Mouse (Mus musculus) A20 (cell line): ENCODE measurements around the gene Slc35b1.

Source experiments
- DNase-seq: peaks from one replicate; pipeline ENCODE4 v3.0.0-alpha.2; 2011; ENCODE audit warnings: low read depth, low spot score

Gene Slc35b1

GRCm38 (mm10) chr11:95384319-95384972 lies at the start of gene Slc35b1:
Slc35b1 (plus strand) TSS chr11:95384692.
- peak; percentile 100 for DNase-seq

- peak; percentile 96 for DNase-seq
Observed at GRCm38 (mm10) chr11:95336568-95337128, 47.8 kb upstream of the Slc35b1 start, which contains the start of gene Fam117a. Fam117a (plus strand) TSS chr11:95337018.

DNA sequence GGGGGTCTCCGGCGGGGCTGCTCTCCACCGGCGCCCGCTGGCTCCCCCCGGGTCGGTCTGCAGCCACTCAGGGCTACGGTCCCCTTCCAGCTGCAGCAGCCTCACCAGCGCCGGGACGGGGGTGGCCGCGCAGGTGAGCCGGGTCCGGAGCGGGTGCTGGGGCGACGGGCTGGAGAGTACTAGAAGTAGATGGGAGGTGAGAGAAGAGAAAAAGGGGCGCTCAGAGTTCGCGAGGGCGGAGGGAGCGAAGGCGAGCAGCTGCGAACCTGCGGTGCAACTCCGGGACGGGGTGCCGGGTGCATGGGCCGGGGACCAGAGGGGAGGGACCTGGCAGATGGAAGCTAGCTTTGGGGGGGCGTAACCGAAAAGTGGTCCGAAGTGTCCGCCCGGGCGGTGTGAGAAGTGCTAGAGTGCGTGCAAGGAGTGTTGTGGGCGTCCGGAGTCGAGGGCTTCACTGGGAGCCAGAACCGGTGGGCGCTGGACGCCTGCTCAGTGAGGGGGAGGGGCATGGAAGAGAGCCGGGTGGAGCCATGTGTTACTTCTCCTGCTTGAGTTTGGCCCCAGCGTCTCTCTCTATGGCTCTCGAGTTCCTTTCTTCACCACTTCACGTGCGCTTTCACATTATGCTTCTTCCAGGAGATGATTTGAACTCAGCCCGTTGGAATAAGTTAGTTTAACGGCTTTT lies 47.2 kb upstream of the Slc35b1 start:
- peak; percentile 83 for DNase-seq

- no peak for DNase-seq
Observed at GRCm38 (mm10) chr11:95337846-95338342, 46.6 kb upstream of the Slc35b1 start.

DNA sequence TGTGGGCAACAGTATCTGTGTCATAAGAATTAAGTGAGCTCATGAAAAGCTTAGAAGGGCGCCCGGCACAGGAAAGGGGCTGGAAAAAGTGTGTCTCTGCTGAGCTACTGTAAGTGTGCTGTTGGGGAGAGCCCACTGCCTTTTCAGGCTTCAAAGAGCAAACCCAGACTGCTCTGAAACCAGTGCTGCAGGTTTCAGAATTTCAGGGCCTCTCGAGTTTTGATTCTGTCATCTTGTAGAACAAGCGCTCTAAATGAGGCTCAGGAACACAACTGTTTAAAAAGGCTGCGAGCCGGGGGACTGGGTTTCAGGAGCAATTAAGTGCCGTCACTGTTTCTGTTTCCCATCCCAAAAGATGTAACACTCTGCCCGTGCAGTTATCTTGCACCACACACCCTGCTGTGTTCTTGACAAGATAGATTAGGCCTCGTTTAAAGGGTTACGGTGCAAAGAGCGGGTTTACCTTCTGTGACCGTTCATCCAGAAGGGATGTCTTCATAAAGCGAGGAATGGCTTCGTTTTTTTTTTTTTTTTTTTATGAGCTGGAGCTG lies 44.9 kb upstream of the Slc35b1 start:
- no peak for DNase-seq

- DNase-seq: no peak
Observed at GRCm38 (mm10) chr11:95340259-95340658, 44.2 kb upstream of the Slc35b1 start.

GRCm38 (mm10) chr11:95340664-95341063 lies 43.8 kb upstream of the Slc35b1 start:
- peak; percentile 81 for DNase-seq

GRCm38 (mm10) chr11:95343180-95343579 lies 41.3 kb upstream of the Slc35b1 start:
- no peak for DNase-seq

DNA sequence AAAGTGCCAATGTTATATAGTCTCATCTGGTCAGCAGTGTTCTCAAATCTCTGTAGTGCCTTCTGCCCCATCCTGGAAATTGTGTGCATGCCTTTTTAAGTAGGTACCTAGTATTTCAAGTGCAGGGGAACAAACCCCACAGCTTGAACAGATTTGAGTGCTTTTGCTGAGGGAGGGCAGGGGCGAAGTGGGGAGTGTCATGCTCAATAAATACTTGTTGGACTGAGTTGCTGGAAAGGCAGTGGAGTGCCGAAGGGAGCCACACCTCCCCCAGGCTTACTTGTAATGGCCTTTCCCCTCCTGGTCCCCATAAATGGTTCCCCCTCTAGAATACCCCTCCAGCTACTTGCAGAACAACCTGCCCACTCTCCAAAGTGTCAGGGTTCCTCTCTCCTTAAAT lies 40.3 kb upstream of the Slc35b1 start:
- DNase-seq: no peak

DNA sequence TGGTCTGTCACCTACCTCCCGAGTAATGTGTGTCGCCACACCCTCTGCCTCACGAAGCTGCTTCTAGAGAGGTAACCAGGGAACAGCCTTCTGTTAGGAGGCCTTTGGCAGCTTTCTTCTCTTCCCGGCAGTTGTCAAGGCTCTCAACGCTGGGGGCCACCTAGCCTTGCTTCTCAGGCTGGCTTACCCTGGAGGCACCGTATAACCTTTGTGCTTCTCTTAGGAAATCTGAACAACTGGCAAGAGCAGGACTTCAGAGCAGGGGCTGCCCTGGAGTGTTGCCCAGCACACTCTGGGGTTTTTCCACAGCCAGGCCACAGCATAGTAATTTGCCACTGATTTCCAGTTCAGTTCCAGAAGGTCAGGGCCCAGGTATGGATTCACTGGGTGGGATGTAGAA lies 34.2 kb upstream of the Slc35b1 start:
- DNase-seq: no peak

DNA sequence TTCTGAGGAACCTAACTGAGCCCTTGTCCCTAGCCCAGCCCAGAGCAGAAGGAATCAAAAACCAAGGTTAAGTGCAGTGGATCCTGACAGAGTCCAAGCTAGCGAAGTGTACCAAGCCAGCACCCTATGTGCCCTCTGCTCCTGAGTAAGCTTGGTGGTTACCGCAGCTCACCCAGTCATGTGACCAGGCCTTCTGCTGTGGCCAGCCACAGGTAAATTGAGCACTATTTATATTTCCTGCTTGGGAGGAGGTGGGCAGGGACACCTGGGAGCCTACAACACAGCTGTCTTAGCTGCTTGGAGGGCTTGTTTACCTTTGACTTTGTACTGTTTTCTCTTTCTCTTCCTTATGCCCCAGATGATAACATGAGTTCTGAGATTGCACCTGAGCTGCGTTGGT lies 33.5 kb upstream of the Slc35b1 start:
- peak; percentile 80 for DNase-seq

GRCm38 (mm10) chr11:95352686-95353085 lies 31.8 kb upstream of the Slc35b1 start:
- no peak for DNase-seq

GRCm38 (mm10) chr11:95353226-95353625 lies 31.3 kb upstream of the Slc35b1 start:
- no peak for DNase-seq

DNA sequence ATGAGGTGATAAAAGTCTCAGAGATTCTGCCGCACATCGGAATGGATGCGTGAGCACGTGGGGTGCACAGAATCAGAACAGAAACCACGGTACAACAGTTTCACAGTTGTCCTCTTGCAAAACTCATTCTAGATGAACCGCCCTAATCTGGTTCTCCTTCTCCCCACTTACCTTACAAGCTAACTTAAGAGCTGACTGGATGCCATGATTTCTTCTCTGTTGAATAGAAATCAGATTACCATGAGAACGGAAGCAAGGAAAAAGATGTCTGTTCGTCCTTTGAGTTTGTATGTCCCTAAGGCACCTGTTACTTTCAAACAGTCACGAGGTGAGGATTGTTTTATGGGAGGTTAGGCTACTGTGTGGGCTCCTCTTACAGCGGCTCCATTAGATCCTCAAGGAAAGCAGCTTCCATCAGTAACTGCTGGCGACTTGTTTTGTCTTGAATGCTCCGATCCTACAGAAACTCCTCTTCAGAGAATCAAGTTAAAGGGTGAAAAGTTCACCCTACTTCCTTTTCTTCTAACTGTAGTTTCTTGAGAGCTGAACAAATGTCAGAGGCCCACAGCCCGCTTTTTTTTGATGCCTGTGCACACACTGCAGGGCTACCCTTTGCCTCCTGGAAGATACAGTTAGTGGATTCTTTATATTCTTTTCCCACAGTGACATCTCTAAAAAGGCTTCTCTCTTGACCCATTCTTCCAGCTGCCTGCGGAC lies 30.1 kb upstream of the Slc35b1 start:
- peak; percentile 57 for DNase-seq

DNA sequence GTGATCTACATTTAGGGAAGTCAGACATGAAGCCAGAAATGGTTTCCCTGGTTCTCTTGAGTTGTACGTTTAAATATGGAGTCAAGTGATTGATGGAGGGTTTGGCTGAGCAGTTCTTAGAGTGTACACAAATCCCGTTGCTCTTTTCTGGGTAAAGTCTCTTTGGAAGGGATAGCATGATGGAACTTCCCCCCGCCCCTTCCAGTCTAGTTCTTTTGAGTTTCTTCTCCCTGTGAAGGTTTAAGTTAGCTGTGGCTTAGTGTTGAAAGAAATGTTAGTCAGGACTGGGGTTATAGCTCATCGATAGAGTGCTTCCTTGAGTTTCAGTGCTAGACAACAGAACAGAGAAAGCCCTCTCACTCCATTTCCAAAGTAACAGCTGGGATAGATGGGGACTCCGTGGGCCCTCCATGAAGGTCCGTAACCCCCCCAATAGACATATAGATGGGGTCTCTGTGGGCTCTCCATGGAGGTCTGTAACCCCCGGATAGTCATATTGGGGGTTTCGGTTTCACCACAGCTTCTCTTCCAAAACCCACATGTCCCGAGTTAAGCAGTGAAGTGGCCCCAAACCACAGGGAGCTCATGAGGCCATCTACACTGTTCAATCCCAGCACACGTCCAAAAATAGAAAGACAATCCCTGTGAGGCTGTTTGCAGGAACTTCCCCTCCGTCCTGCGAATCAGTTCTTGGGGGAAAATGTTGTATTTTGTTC lies 29.4 kb upstream of the Slc35b1 start:
- DNase-seq: no peak

- no peak for DNase-seq
Observed at GRCm38 (mm10) chr11:95355661-95356011, 28.9 kb upstream of the Slc35b1 start.

DNA sequence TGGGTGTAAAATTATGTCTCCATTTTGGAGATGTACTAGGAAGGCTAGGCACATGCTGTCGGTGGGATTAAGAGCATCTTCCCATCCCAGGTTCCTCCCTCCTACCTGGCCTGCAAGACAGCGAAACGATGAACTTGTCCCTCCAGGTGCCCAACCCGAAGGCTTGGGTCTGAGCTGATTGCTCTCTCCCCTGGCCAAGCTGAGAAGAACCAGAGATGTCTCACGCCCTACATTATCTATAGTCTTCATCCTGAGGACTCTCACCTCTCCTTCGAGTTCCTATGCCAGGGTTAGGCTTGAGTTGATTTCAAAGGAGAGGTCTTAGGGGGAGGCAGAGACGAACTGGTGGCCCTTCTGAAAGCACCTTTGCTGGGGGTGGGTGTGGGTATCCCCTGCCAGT lies 28.5 kb upstream of the Slc35b1 start:
- DNase-seq: no peak

DNA sequence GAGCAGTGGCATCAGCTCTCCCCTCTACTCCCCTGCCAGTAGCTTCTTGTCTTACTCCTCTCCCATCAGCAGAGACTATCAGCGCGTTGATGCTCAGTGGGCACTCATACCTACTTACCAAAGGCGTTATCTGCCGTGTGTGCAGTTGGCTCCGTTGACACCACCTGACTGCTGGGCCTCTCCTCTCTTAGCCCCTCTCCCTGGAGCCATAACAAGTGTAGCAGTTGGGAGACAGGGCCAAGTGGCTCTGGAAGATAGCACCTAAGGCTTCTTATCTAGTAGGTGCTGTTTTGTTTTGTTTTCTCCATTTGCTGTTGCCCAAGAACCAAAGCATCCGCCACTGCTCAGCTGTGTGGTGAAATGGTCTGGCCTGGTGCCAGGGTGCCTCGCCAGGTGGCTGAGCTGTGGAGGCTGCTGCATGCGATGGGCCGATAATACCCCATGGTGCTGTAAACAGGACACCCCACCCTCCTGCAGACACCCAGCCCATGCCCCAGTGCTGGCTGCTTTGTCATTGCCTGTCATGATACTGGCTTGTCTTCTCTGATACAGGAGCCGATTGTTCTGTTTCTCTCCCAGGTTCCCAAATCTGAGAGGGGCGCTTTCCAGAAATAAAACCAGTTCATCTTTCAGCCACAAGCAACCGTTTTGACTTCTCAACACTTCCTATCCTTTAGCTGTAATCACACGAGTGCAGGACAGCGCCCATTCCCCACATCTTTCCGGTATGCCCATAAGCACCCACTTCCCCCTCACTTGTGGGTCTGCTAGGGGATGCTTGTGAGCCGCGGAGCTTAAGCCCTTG lies 27.8 kb upstream of the Slc35b1 start:
- DNase-seq: peak; percentile 90

DNA sequence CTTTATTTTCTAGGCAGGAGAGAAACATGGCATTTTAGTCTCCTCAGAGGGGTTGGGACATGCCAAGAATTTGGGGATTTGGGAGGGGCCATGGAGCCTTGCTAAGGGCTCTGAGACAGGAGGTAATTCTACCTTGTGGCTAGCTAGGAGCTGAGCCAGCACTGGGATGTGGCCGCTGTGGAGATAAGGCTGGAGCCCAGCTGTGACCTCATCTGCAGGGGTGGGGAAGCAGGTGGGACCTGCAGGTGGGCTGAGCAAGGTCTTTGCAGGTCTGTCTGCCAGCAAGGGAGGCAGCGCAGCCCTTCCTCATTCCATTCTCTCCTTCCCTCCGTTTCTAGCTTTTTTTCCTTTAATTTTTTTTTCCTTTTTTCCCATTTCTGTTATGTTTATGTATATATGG lies 26.2 kb upstream of the Slc35b1 start:
- DNase-seq: no peak

DNA sequence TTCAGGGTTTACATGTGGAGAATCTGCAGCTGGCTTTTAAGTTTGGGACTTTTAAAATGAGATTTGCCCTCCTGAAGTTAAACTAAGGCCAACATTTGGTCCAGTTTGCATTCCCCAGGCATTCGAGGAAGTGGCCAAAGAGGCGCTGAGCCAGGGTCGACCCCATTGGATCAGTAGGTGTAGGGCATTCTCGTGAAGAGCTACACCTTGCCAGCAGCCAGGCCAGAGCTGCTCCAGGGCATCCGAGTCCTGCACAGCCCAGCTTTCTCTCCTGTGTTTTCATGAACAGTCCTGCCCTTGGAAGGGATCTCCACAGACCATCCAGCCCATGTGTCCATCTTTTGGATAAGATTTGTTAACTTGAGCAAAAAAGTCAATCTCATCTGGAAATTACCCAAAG lies 20.1 kb upstream of the Slc35b1 start:
- DNase-seq: no peak
